Mouse (Mus musculus) hindbrain, embryonic 15.5 days (tissue): ENCODE data around the gene Srl. TPM values are rescaled to one million over a fixed set of nuclear protein-coding genes. Genes with fewer than 3 reads are reported as not detected.
"Not testable (repeated sequence)": the region's sequence is repeated elsewhere in the genome, so short reads cannot be mapped to it uniquely, and the experiment has no call there.

ENCODE experiments used
- ATAC-seq: fragments of 200-750 bp; cut with Nextera tagmentation; 2 replicates; pipeline ENCODE4 v1.8.0; 2017; ENCODE audit warnings: low read depth, moderate number of reproducible peaks, moderate TSS enrichment; ENCODE audit not compliant: low FRiP score
- H3K27ac ChIP-seq: fragments of 300-500 bp; sonication (generic); replicated peaks from 2 replicates; pipeline ENCODE4 v1.5.1; 2015; ENCODE audit warnings: mild to moderate bottlenecking, inconsistent platforms
- H3K27me3 ChIP-seq: fragments of 300-500 bp; sonication (generic); 2 replicates; pipeline ENCODE4 v1.6.1; 2015; ENCODE audit warnings: control low read depth, inconsistent platforms
- H3K36me3 ChIP-seq: fragments of 300-500 bp; sonication (generic); 2 replicates; pipeline ENCODE4 v1.6.1; 2015; ENCODE audit warnings: control low read depth, inconsistent platforms
- H3K4me1 ChIP-seq: fragments of 300-500 bp; sonication (generic); replicated peaks from 2 replicates; pipeline ENCODE4 v1.6.1; 2015; ENCODE audit warnings: control low read depth, inconsistent platforms
- H3K4me2 ChIP-seq: fragments of 300-500 bp; sonication (generic); 2 replicates; pipeline ENCODE4 v1.6.1; 2015; ENCODE audit warnings: moderate library complexity, mild to moderate bottlenecking, inconsistent platforms
- H3K4me3 ChIP-seq: fragments of 300-500 bp; sonication (generic); 2 replicates; pipeline ENCODE4 v1.5.1; 2015; ENCODE audit warnings: mild to moderate bottlenecking, inconsistent platforms
- H3K9ac ChIP-seq: fragments of 300-500 bp; sonication (generic); 2 replicates; pipeline ENCODE4 v1.6.1; 2015; ENCODE audit warnings: inconsistent platforms
- H3K9me3 ChIP-seq: fragments of 300-500 bp; sonication (generic); 2 replicates; pipeline ENCODE4 v1.6.1; 2016; ENCODE audit warnings: control low read depth, inconsistent platforms
- WGBS: fragments of 180-500 bp; shearing (Covaris S2); methylation state at CpG from one replicate; pipeline ENCODE4 v1.1.7; 2015; 5-methylcytosine and 5-hydroxymethylcytosine counted together
- polyA plus RNA-seq: library from polyadenylated mRNA; unstranded; fragments of >200 nt; fragmentation: Nextera tagmentation; extraction: Ambion mirVana; gene quantifications from 2 replicates; pipeline ENCODE4 v1.2.1, GENCODE M21; 2015

Srl gene
- polyA plus RNA-seq, 1 experiment from 2014 or later, result 22.9 TPM

DNA sequence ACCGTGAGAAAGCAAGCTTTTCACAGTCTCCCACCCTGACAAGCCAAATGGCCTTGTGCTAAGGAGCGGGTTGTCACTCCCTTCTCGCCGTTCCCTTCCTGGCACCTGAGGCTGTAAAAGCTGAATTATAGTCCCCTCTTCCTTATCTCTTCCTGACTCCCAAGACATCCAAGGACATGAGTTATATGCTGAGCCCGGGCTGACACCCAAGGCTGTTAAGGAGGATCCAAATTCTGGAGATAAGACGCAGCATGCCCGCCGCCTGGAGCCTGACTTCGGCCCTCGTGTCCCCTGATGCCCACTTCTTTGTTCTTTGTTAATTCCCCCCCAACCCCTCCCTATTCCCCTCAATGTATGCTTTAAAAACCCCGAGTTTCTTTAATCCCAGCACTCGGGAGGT is 14.2 kb downstream of the Srl start:
- H3K4me1 ChIP-seq, ATAC-seq, H3K27ac ChIP-seq, H3K36me3 ChIP-seq, H3K27me3 ChIP-seq, H3K9ac ChIP-seq, H3K4me3 ChIP-seq, H3K4me2 ChIP-seq, H3K9me3 ChIP-seq: not testable (repeated sequence)
- WGBS, result 93% methylated on average over 12 of the region's 12 CpGs

- H3K36me3 ChIP-seq, result no peaks in the 10 kb centered on the region
- ATAC-seq, result no peak
- H3K4me3 ChIP-seq, result no peak overlapping the region
- no peaks in the 10 kb centered on the region for H3K9me3 ChIP-seq
- 66% methylated on average over 7 of the region's 7 CpGs for WGBS
- H3K4me2 ChIP-seq, result no peak overlapping the region
- H3K9ac ChIP-seq, result no peak overlapping the region
- H3K27ac ChIP-seq, result no peak overlapping the region
- no peaks in the 10 kb centered on the region for H3K27me3 ChIP-seq
- peaks cover 4% of the 10 kb centered on the region for H3K4me1 ChIP-seq
Measured at GRCm38 (mm10) chr16:4523313-4524004, 18.2 kb downstream of the Srl start.

- Histone ChIP-seq H3K27ac (no peak overlapping the region), H3K4me2 (no peak overlapping the region), H3K36me3 (no peaks in the 10 kb centered on the region), H3K27me3 (no peaks in the 10 kb centered on the region), H3K4me3 (no peak overlapping the region), H3K9me3 (no peaks in the 10 kb centered on the region), H3K4me1 (peaks cover 4% of the 10 kb centered on the region), H3K9ac (no peak overlapping the region)
- ATAC-seq, result no peak
- 51% methylated on average over 8 of the region's 8 CpGs for WGBS
Measured at GRCm38 (mm10) chr16:4522879-4523278, 18.7 kb downstream of the Srl start.

DNA sequence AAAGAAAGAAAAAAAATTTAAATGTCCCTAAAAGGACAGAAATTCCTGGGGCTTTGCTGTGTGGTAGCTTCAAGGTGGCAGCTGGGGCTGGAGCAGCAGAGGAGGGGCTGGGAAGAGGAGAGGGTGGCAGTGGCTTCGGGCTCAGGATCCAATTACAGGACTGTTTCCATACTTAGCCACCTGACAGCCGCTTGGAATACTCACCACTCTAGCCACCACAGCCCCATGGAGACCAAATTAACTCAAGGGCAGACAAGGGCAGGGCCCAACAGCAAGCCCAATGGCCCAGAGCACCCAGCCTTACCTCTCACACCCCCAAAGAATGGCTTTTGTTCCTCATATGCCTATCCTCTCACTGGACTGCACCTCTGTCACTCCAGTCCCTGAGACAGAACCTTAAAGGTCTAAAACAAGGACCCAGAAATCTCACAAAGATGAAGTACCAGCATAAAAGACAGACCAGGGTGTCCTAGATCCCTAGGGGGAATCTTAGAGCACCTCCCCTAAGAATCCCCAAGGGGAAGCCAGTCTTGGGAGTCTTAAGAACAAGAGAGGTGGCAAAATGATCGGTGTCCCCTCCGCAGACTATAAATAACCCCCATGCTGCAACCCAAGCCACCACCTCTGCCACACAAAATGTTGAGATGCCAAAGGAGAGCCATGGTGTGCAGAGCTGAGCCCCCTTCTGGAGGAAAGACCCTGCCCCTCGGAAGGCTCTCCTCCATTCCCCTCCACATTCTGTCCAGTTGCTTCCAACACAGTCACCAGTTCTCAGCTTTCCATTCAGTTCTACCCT is 19.7 kb downstream of the Srl start:
- Histone ChIP-seq H3K9ac (no peak overlapping the region), H3K27ac (no peak overlapping the region), H3K4me1 (peaks cover 4% of the 10 kb centered on the region), H3K27me3 (no peaks in the 10 kb centered on the region), H3K4me3 (no peak overlapping the region), H3K4me2 (no peak overlapping the region), H3K36me3 (no peaks in the 10 kb centered on the region), H3K9me3 (no peaks in the 10 kb centered on the region)
- WGBS, result 73% methylated on average over 5 of the region's 5 CpGs
- ATAC-seq, result no peak

DNA sequence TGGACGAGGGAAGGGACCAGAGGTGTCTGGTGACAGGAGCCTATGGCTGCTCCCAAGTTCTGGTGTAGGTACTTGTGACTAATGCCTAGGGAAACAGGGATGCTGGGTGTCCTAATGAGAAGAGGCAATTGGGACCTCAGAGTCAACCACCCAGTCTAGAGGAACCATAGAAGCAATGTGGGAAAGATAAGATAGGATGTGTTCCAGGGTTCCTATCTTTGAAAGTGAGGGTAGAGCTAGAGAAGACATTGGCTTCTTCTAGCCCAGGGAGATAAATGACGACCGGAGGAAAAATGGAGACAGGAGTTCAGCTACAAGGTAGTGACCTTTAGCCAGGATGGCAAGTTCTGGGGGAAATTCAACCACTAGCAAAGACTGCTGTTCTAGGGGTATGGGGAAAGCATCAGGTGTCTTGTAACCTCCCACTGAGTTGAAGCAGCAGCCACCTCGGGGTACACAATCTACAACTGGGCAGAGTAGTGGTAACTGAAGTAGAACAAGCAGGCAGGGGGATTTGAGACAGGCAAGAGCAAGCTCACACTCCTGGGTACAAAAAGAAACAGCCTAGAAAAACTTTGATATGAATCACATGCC is 20.4 kb downstream of the Srl start:
- no peak overlapping the region for H3K27ac ChIP-seq
- WGBS, result 79% methylated on average over 4 of the region's 4 CpGs
- no peak overlapping the region for H3K4me2 ChIP-seq
- no peak overlapping the region for H3K9ac ChIP-seq
- H3K27me3 ChIP-seq, result no peaks in the 10 kb centered on the region
- H3K4me1 ChIP-seq, result peaks cover 4% of the 10 kb centered on the region
- ATAC-seq, result no peak
- no peaks in the 10 kb centered on the region for H3K36me3 ChIP-seq
- H3K9me3 ChIP-seq, result no peaks in the 10 kb centered on the region
- H3K4me3 ChIP-seq, result no peak overlapping the region

DNA sequence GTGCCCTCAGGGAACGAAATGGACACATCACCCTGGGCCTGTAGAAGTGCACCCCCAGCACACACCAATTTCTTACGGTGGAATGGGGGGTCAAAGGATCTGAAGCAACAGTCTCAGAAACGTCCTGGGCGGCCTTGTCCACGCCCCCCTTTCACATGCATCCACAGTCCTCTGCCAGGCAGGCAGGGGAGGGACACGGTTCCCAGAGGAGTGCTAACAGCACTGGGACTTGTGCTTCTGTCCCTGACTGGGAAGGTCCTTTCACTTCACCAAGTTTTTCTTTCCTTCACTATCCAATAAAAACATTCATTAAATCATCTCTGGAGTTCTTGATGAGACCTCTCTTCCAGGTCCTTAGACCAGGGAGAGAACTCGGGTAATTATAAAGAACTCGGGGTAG is 20.9 kb downstream of the Srl start:
- no peaks in the 10 kb centered on the region for H3K27me3 ChIP-seq
- 71% methylated on average over 8 of the region's 8 CpGs for WGBS
- no peak overlapping the region for H3K9ac ChIP-seq
- H3K4me1 ChIP-seq, result peaks cover 4% of the 10 kb centered on the region
- H3K27ac ChIP-seq, result no peak overlapping the region
- H3K36me3 ChIP-seq, result no peaks in the 10 kb centered on the region
- H3K4me2 ChIP-seq, result no peak overlapping the region
- no peak for ATAC-seq
- H3K9me3 ChIP-seq, result no peaks in the 10 kb centered on the region
- no peak overlapping the region for H3K4me3 ChIP-seq

- Histone ChIP-seq H3K9me3 (no peaks in the 10 kb centered on the region), H3K4me2 (no peak overlapping the region), H3K27me3 (no peaks in the 10 kb centered on the region), H3K27ac (no peak overlapping the region), H3K9ac (no peak overlapping the region), H3K36me3 (no peaks in the 10 kb centered on the region), H3K4me3 (no peak overlapping the region), H3K4me1 (peaks cover 4% of the 10 kb centered on the region)
- 96% methylated on average over 2 of the region's 2 CpGs for WGBS
- ATAC-seq, result no peak
Measured at GRCm38 (mm10) chr16:4519825-4520224, 21.8 kb downstream of the Srl start.

DNA sequence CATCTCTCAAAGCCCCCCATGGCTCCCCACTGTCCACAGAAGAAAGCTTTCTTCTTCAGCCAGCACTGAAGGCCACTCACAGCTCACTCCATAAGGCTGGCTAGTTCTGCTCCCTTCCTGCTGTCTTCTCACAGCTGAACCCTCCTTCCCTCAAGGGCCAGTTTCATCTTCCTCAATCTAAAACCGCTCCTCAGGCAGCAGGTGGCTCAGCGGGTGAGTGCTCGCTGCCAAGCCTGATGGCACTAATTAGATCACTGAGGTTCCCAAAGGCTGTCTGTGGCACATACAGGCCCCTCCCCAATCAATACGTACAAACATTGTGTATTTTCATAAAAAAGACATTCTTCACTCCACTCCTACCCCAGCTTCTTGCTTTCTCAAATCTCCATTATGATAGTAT is 22.5 kb downstream of the Srl start:
- H3K27ac ChIP-seq, result no peak overlapping the region
- H3K4me3 ChIP-seq, result no peak overlapping the region
- 27% methylated on average over 4 of the region's 4 CpGs for WGBS
- no peaks in the 10 kb centered on the region for H3K9me3 ChIP-seq
- peaks cover 4% of the 10 kb centered on the region for H3K4me1 ChIP-seq
- no peak overlapping the region for H3K9ac ChIP-seq
- no peaks in the 10 kb centered on the region for H3K36me3 ChIP-seq
- H3K4me2 ChIP-seq, result no peak overlapping the region
- H3K27me3 ChIP-seq, result no peaks in the 10 kb centered on the region
- ATAC-seq, result no peak

DNA sequence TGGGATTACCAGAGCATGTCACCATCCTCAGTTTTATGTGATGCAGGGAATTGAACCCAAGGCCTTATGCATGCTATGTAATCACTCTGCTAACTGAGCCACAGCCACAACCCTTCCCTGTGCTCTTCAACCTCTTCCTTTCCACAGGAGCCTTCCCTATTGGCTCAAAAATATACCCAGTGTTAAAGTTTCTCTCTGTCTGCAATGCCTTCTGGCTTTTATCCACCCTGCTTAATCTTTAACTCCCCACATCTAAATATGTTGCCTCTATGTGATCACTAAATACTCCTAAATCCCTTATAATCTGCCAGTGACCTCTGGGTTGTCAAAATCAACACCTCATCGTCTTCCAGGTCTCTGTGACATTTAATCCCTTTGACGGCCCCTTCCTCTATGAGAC is 23.7 kb downstream of the Srl start:
- H3K4me2 ChIP-seq, result no peak overlapping the region
- 80% methylated on average over 2 of the region's 2 CpGs for WGBS
- H3K36me3 ChIP-seq, result no peaks in the 10 kb centered on the region
- no peak overlapping the region for H3K9ac ChIP-seq
- H3K9me3 ChIP-seq, result no peaks in the 10 kb centered on the region
- peaks cover 4% of the 10 kb centered on the region for H3K4me1 ChIP-seq
- ATAC-seq, result no peak
- no peak overlapping the region for H3K27ac ChIP-seq
- H3K27me3 ChIP-seq, result no peaks in the 10 kb centered on the region
- no peak overlapping the region for H3K4me3 ChIP-seq

DNA sequence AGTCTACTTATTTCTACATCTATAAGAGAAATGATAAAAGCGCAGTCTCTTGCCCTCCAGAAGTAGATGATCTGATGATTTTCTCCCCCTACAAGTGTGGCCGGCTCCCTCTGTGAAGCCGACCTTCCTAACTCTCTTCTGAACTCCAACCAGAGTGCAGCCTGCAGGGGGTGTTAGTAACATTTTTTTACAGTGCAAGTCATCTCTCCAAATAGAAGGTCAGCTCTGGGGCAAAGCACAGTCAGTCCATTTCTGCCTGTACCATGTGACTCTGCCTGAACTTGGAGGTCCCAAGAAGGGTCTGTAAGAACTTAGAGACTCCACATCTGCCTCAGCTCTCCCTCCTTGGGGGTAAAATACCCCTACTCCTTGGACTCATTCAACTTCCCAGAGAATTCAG is 27.2 kb downstream of the Srl start:
- 81% methylated on average over 3 of the region's 3 CpGs for WGBS
- Histone ChIP-seq H3K9me3 (no peaks in the 10 kb centered on the region), H3K9ac (no peak overlapping the region), H3K27me3 (no peaks in the 10 kb centered on the region), H3K4me3 (no peak overlapping the region), H3K27ac (no peak overlapping the region), H3K4me2 (no peak overlapping the region), H3K4me1 (peaks cover 4% of the 10 kb centered on the region), H3K36me3 (no peaks in the 10 kb centered on the region)
- no peak for ATAC-seq

GRCm38 (mm10) chr16:4512661-4513438 is 28.8 kb downstream of the Srl start:
- ATAC-seq, result 0 out of 2 replicates have a peak, but pooled peaks have one; percentile 19
- WGBS, result 83% methylated on average over 3 of the region's 3 CpGs

DNA sequence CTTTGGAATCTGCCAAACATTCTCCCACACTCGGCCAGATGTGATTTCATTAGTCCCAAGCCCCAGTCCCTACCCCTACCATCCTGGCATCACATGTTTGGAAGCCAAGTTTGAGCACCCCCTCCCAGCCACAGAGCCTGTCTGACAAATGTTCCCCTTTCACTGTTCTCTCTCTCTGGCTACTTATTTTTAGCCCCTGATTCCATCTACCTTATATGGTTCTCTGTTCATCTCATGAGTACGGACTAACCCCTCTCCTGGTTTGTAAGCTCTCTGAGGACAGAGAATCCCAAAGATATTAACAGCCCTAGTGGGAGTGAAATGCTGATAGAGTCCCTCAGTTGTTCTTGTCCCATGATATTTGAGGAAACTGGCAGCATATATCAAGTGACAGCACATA is 30.2 kb downstream of the Srl start:
- no peak overlapping the region for H3K4me3 ChIP-seq
- H3K27me3 ChIP-seq, result no peaks in the 10 kb centered on the region
- 93% methylated on average over 2 of the region's 2 CpGs for WGBS
- H3K4me2 ChIP-seq, result no peak overlapping the region
- no peaks in the 10 kb centered on the region for H3K4me1 ChIP-seq
- no peak overlapping the region for H3K9ac ChIP-seq
- no peak overlapping the region for H3K27ac ChIP-seq
- no peak for ATAC-seq
- H3K36me3 ChIP-seq, result no peaks in the 10 kb centered on the region
- H3K9me3 ChIP-seq, result no peaks in the 10 kb centered on the region

More at GRCm38 (mm10) chr16:4512661-4513438, 28.8 kb downstream of the Srl start:
- Histone ChIP-seq H3K27ac (no peak overlapping the region), H3K27me3 (no peaks in the 10 kb centered on the region), H3K9ac (no peak overlapping the region), H3K9me3 (no peaks in the 10 kb centered on the region), H3K4me2 (no peak overlapping the region), H3K4me3 (no peak overlapping the region), H3K4me1 (no peaks in the 10 kb centered on the region), H3K36me3 (no peaks in the 10 kb centered on the region)
